Mouse (Mus musculus) liver, embryonic 15.5 days (tissue): ENCODE measurements at regions not wholly inside any gene's neighbourhood (a gene's known extent, or its start where the extent isn't known, plus 50 kb on each side); places are given as distances from the start of the nearest gene placed in this dataset.

Experiments
- ATAC-seq: fragments of 200-750 bp; cut with Nextera tagmentation; 2 replicates; pipeline ENCODE4 v1.8.0; 2017; ENCODE audit warnings: moderate number of reproducible peaks, mild to moderate bottlenecking, moderate library complexity; ENCODE audit not compliant: insufficient read depth
- H3K27ac ChIP-seq: fragments of 300-500 bp; sonication (generic); replicated peaks from 2 replicates; pipeline ENCODE4 v1.5.1; 2015; ENCODE audit warnings: mild to moderate bottlenecking, inconsistent platforms
- H3K27me3 ChIP-seq: fragments of 300-500 bp; sonication (generic); 2 replicates; pipeline ENCODE4 v1.6.1; 2015; ENCODE audit warnings: mild to moderate bottlenecking, inconsistent platforms
- H3K36me3 ChIP-seq: fragments of 300-500 bp; sonication (generic); replicated peaks from 2 replicates; pipeline ENCODE4 v1.6.1; 2015; ENCODE audit warnings: moderate library complexity, mild to moderate bottlenecking, inconsistent platforms
- H3K4me1 ChIP-seq: fragments of 300-500 bp; sonication (generic); replicated peaks from 2 replicates; pipeline ENCODE4 v1.6.1; 2015; ENCODE audit warnings: inconsistent platforms
- H3K4me2 ChIP-seq: fragments of 300-500 bp; sonication (generic); 2 replicates; pipeline ENCODE4 v1.6.1; 2015; ENCODE audit warnings: moderate library complexity, mild to moderate bottlenecking, inconsistent platforms
- H3K4me3 ChIP-seq: fragments of 300-500 bp; sonication (generic); replicated peaks from 2 replicates; pipeline ENCODE4 v1.5.1; 2015; ENCODE audit warnings: mild to moderate bottlenecking, inconsistent platforms
- H3K9ac ChIP-seq: fragments of 300-500 bp; sonication (generic); 2 replicates; pipeline ENCODE4 v1.6.1; 2015; ENCODE audit warnings: moderate library complexity, mild to moderate bottlenecking, inconsistent platforms
- H3K9me3 ChIP-seq: fragments of 300-500 bp; sonication (generic); replicated peaks from 2 replicates; pipeline ENCODE4 v1.6.1; 2016; ENCODE audit warnings: inconsistent platforms
- WGBS: fragments of 180-500 bp; shearing (Covaris S2); methylation state at CpG from one replicate; pipeline ENCODE4 v1.1.7; 2015; ENCODE audit warnings: mixed read lengths; ENCODE audit not compliant: insufficient replicate concordance; 5-methylcytosine and 5-hydroxymethylcytosine counted together

- no peaks in the 10 kb centered on the region for H3K4me1 ChIP-seq
- no peaks in the 10 kb centered on the region; the same call in 1 of the 2 replicates for H3K27me3 ChIP-seq
- no peak overlapping the region for H3K9ac ChIP-seq
- H3K9me3 ChIP-seq = no peaks in the 10 kb centered on the region
- H3K4me2 ChIP-seq = no peak overlapping the region
- no peak for ATAC-seq
- H3K36me3 ChIP-seq = no peaks in the 10 kb centered on the region
- no peak overlapping the region for H3K4me3 ChIP-seq
- WGBS = 67% methylated on average over 2 of the region's 2 CpGs
- H3K27ac ChIP-seq = no peak overlapping the region
These were observed 253.2 kb upstream of the Sox11 start for GRCm38 (mm10) chr12:27595576-27595975.

GRCm38 (mm10) chr12:27593436-27593835 lies 251.1 kb upstream of the Sox11 start:
- Histone ChIP-seq H3K9me3 (no peaks in the 10 kb centered on the region), H3K27ac (no peak overlapping the region), H3K4me3 (no peak overlapping the region), H3K4me2 (no peak overlapping the region), H3K27me3 (no peaks in the 10 kb centered on the region), H3K36me3 (no peaks in the 10 kb centered on the region), H3K4me1 (no peaks in the 10 kb centered on the region), H3K9ac (no peak overlapping the region)
- WGBS = 68% methylated on average over 1 of the region's 1 CpGs
- no peak for ATAC-seq

GRCm38 (mm10) chr12:27576109-27576700 lies 233.8 kb upstream of the Sox11 start:
- Histone ChIP-seq H3K4me1 (no peaks in the 10 kb centered on the region), H3K9me3 (no peaks in the 10 kb centered on the region), H3K4me3 (no peak overlapping the region), H3K27ac (no peak overlapping the region), H3K9ac (no peak overlapping the region), H3K27me3 (no peaks in the 10 kb centered on the region), H3K4me2 (no peak overlapping the region), H3K36me3 (no peaks in the 10 kb centered on the region)
- no peak for ATAC-seq
- WGBS = 43% methylated on average over 3 of the region's 3 CpGs

GRCm38 (mm10) chr12:27575629-27576028 lies 233.3 kb upstream of the Sox11 start:
- 66% methylated on average over 7 of the region's 7 CpGs for WGBS
- H3K27me3 ChIP-seq = no peaks in the 10 kb centered on the region
- ATAC-seq = no peak

GRCm38 (mm10) chr12:27567250-27567649 lies 224.9 kb upstream of the Sox11 start:
- Histone ChIP-seq H3K4me1 (no peaks in the 10 kb centered on the region), H3K4me3 (no peak overlapping the region), H3K9ac (no peak overlapping the region), H3K36me3 (no peaks in the 10 kb centered on the region), H3K4me2 (no peak overlapping the region), H3K27me3 (no peaks in the 10 kb centered on the region), H3K9me3 (no peaks in the 10 kb centered on the region), H3K27ac (no peak overlapping the region)
- no peak for ATAC-seq
- 39% methylated on average over 3 of the region's 3 CpGs for WGBS

More at GRCm38 (mm10) chr12:27575629-27576028, 233.3 kb upstream of the Sox11 start:
- Histone ChIP-seq H3K9me3 (no peaks in the 10 kb centered on the region), H3K4me3 (no peak overlapping the region), H3K9ac (no peak overlapping the region), H3K27ac (no peak overlapping the region), H3K4me2 (no peak overlapping the region), H3K36me3 (no peaks in the 10 kb centered on the region), H3K4me1 (no peaks in the 10 kb centered on the region)

GRCm38 (mm10) chr12:27565965-27566507 lies 223.7 kb upstream of the Sox11 start:
- Histone ChIP-seq H3K9ac (no peak overlapping the region), H3K4me2 (no peak overlapping the region), H3K4me3 (no peak overlapping the region), H3K27ac (no peak overlapping the region), H3K4me1 (no peaks in the 10 kb centered on the region), H3K27me3 (no peaks in the 10 kb centered on the region), H3K9me3 (no peaks in the 10 kb centered on the region), H3K36me3 (no peaks in the 10 kb centered on the region)
- ATAC-seq = no peak
- 66% methylated on average over 8 of the region's 8 CpGs for WGBS

- Histone ChIP-seq H3K36me3 (no peaks in the 10 kb centered on the region), H3K9ac (no peak overlapping the region), H3K27me3 (no peaks in the 10 kb centered on the region), H3K9me3 (no peaks in the 10 kb centered on the region), H3K4me1 (no peaks in the 10 kb centered on the region), H3K27ac (no peak overlapping the region), H3K4me3 (no peak overlapping the region), H3K4me2 (no peak overlapping the region)
- no peak for ATAC-seq
- 55% methylated on average over 5 of the region's 5 CpGs for WGBS
These were observed 222.4 kb upstream of the Sox11 start for GRCm38 (mm10) chr12:27564641-27565306.

- no peaks in the 10 kb centered on the region for H3K4me1 ChIP-seq
- H3K36me3 ChIP-seq = no peaks in the 10 kb centered on the region
- WGBS = 51% methylated on average over 3 of the region's 3 CpGs
- no peak overlapping the region for H3K9ac ChIP-seq
- no peak overlapping the region for H3K4me2 ChIP-seq
- no peak for ATAC-seq
- no peak overlapping the region for H3K4me3 ChIP-seq
- H3K27ac ChIP-seq = no peak overlapping the region
- H3K27me3 ChIP-seq = no peaks in the 10 kb centered on the region
- H3K9me3 ChIP-seq = no peaks in the 10 kb centered on the region
These were observed 221.5 kb upstream of the Sox11 start for GRCm38 (mm10) chr12:27563900-27564299.

GRCm38 (mm10) chr12:27552809-27553208 lies 210.4 kb upstream of the Sox11 start:
- H3K4me3 ChIP-seq = no peak overlapping the region
- no peaks in the 10 kb centered on the region for H3K36me3 ChIP-seq
- H3K4me2 ChIP-seq = no peak overlapping the region
- no peak for ATAC-seq
- H3K9ac ChIP-seq = no peak overlapping the region
- H3K27ac ChIP-seq = no peak overlapping the region
- no peaks in the 10 kb centered on the region for H3K4me1 ChIP-seq
- H3K9me3 ChIP-seq = no peaks in the 10 kb centered on the region
- 28% methylated on average over 1 of the region's 1 CpGs for WGBS
- no peaks in the 10 kb centered on the region for H3K27me3 ChIP-seq

GRCm38 (mm10) chr12:27538210-27538609 lies 195.8 kb upstream of the Sox11 start:
- H3K4me1 ChIP-seq = no peaks in the 10 kb centered on the region
- no peak overlapping the region for H3K4me3 ChIP-seq
- no peaks in the 10 kb centered on the region for H3K36me3 ChIP-seq
- H3K9ac ChIP-seq = no peak overlapping the region
- 32% methylated on average over 4 of the region's 4 CpGs for WGBS
- H3K27ac ChIP-seq = no peak overlapping the region
- no peak for ATAC-seq
- H3K9me3 ChIP-seq = no peaks in the 10 kb centered on the region
- no peak overlapping the region for H3K4me2 ChIP-seq
- no peaks in the 10 kb centered on the region for H3K27me3 ChIP-seq

GRCm38 (mm10) chr12:27537507-27537906 lies 195.1 kb upstream of the Sox11 start:
- no peak overlapping the region for H3K9ac ChIP-seq
- H3K9me3 ChIP-seq = no peaks in the 10 kb centered on the region
- WGBS = 69% methylated on average over 3 of the region's 3 CpGs
- H3K4me3 ChIP-seq = no peak overlapping the region
- no peak overlapping the region for H3K27ac ChIP-seq
- no peaks in the 10 kb centered on the region for H3K27me3 ChIP-seq
- H3K4me1 ChIP-seq = no peaks in the 10 kb centered on the region
- no peaks in the 10 kb centered on the region for H3K36me3 ChIP-seq
- no peak overlapping the region for H3K4me2 ChIP-seq
- ATAC-seq = no peak
